Mouse (Mus musculus) G1E (cell line): ENCODE results near the gene Hif3a.
"Not testable (repeated sequence)": the region's sequence is repeated elsewhere in the genome, so short reads cannot be mapped to it uniquely, and the experiment has no call there.

Experiments
- CTCF ChIP-seq: IDR thresholded peaks from 2 replicates; pipeline ENCODE4 v1.5.1; 2012; ENCODE audit warnings: low read depth, low read length, inconsistent platforms, mixed read lengths
- GATA1 ChIP-seq: IDR thresholded peaks from 2 replicates; pipeline ENCODE4 v1.6.1; 2012; ENCODE audit warnings: borderline replicate concordance, low read length, inconsistent platforms, mixed read lengths
- POLR2AphosphoS5 ChIP-seq: IDR thresholded peaks from 2 replicates; pipeline ENCODE4 v1.6.1; 2012; ENCODE audit warnings: low read depth, low read length, inconsistent platforms; ENCODE audit not compliant: insufficient replicate concordance

GRCm38 (mm10) chr7:17101631-17102030 is 39.4 kb upstream of the Hif3a start:
- not testable (repeated sequence) for TF ChIP-seq CTCF, POLR2AphosphoS5, GATA1
